Mouse (Mus musculus) stomach, postnatal 0 days (tissue): ENCODE measurements at regions not wholly inside any gene's neighbourhood (a gene's known extent, or its start where the extent isn't known, plus 50 kb on each side); places are given as distances from the start of the nearest gene placed in this dataset.

Experiments
- CTCF ChIP-seq: IDR thresholded peaks from 2 replicates; pipeline ENCODE4 v1.5.1; 2016; ENCODE audit warnings: antibody characterized with exemption, low read depth, mild to moderate bottlenecking, moderate library complexity
- EP300 ChIP-seq: optimal IDR thresholded peaks from 2 replicates; pipeline ENCODE3; 2016; ENCODE audit warnings: antibody characterized with exemption

DNA sequence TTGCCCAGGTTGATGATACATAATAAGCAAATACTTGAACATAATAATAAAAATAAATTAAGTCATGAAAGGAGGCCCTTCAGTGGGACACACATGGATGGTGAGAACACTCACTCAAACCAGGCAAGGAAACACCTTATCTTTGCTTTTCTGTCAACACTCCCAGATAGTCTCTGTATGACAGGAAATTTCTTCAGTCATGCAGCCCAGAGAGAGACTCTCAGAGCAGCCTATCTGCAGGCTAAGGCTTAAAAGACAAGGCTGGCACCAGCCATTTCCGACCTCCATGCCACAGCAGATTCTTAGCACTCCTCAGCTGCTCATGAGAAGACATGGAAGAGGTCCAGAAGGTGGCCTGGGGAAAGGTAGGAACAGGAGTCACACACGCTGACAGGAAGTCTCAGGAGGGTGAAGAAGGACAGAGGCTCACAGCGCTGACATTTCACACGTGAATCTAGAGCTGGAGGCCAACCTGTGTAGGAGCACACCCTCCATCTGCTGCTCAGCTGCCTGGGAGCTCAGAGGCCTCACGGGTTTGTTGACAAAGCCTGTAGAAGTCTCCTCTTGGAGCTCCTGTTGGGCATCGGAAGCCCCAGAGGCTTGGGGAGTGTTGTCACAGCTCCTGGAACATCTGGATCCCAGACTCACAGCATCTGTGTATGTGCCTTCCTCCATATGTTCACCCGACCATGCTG, 232.3 kb downstream of the Qk start:
- TF ChIP-seq CTCF (no peak), EP300 (no peak)
